Mouse (Mus musculus) intestine, embryonic 16.5 days (tissue): ENCODE measurements around the gene Akr1d1. TPM values are rescaled to one million over a fixed set of nuclear protein-coding genes. Genes with fewer than 3 reads are reported as not detected.
A peak's percentile ranks its signal among the peaks of the same experiment; 100 is the strongest.

Experiments
- ATAC-seq: fragments of 200-750 bp; cut with Nextera tagmentation; 2 replicates; pipeline ENCODE4 v1.8.0; 2017; ENCODE audit warnings: moderate TSS enrichment, moderate library complexity
- H3K27ac ChIP-seq: fragments of 300-500 bp; sonication (generic); 2 replicates; pipeline ENCODE4 v1.5.1; 2014; ENCODE audit warnings: mild to moderate bottlenecking, low read length
- H3K27me3 ChIP-seq: fragments of 300-500 bp; sonication (generic); replicated peaks from 2 replicates; pipeline ENCODE4 v1.6.1; 2014; ENCODE audit warnings: low read length, control low read depth, mixed read lengths; ENCODE audit not compliant: control insufficient read depth, insufficient read depth
- H3K36me3 ChIP-seq: fragments of 300-500 bp; sonication (generic); 2 replicates; pipeline ENCODE4 v1.6.1; 2014; ENCODE audit warnings: low read length, control low read depth; ENCODE audit not compliant: control insufficient read depth, insufficient read depth
- H3K4me1 ChIP-seq: fragments of 300-500 bp; sonication (generic); 2 replicates; pipeline ENCODE4 v1.6.1; 2014; ENCODE audit warnings: low read length, control low read depth, mixed read lengths; ENCODE audit not compliant: control insufficient read depth, insufficient read depth
- H3K4me2 ChIP-seq: fragments of 300-500 bp; sonication (generic); 2 replicates; pipeline ENCODE4 v1.6.1; 2014; ENCODE audit warnings: low read depth, low read length, control low read depth
- H3K4me3 ChIP-seq: fragments of 300-500 bp; sonication (generic); 2 replicates; pipeline ENCODE4 v1.5.1; 2014; ENCODE audit warnings: mild to moderate bottlenecking, low read length
- H3K9ac ChIP-seq: fragments of 300-500 bp; sonication (generic); 2 replicates; pipeline ENCODE4 v1.6.1; 2014; ENCODE audit warnings: low read depth, low read length
- H3K9me3 ChIP-seq: fragments of 300-500 bp; sonication (generic); 2 replicates; pipeline ENCODE4 v1.6.1; 2016; ENCODE audit warnings: low read length, control low read depth; ENCODE audit not compliant: control insufficient read depth
- WGBS: fragments of 180-500 bp; shearing (Covaris S2); extraction: QIAGEN DNeasy Blood & Tissue Kit; methylation state at CpG from one replicate; pipeline ENCODE4 v1.1.7; 2014; 5-methylcytosine and 5-hydroxymethylcytosine counted together
- polyA plus RNA-seq: library from polyadenylated mRNA; unstranded; fragments of >200 nt; fragmentation: Nextera tagmentation; extraction: Ambion mirVana; gene quantifications from 2 replicates; pipeline ENCODE4 v1.2.1, GENCODE M21; 2015

Gene Akr1d1
- polyA plus RNA-seq: 0.45 and 0.54 TPM in 2 replicates

GRCm38 (mm10) chr6:37529940-37530339 is at the start of gene Akr1d1:
Gene Akr1d1 (plus strand): TSS chr6:37530173.
- Histone ChIP-seq H3K27me3 (no peaks in the 10 kb centered on the region), H3K4me2 (no peak within 1 kb of the TSS), H3K4me3 (no peak within 1 kb of the TSS), H3K4me1 (no peaks in the 10 kb centered on the region), H3K9me3 (no peaks in the 10 kb centered on the region), H3K36me3 (no peaks in the 10 kb centered on the region), H3K9ac (no peak within 1 kb of the TSS), H3K27ac (no peak within 1 kb of the TSS)
- ATAC-seq: no peak
- WGBS: 92% methylated on average over 4 of the region's 4 CpGs

DNA sequence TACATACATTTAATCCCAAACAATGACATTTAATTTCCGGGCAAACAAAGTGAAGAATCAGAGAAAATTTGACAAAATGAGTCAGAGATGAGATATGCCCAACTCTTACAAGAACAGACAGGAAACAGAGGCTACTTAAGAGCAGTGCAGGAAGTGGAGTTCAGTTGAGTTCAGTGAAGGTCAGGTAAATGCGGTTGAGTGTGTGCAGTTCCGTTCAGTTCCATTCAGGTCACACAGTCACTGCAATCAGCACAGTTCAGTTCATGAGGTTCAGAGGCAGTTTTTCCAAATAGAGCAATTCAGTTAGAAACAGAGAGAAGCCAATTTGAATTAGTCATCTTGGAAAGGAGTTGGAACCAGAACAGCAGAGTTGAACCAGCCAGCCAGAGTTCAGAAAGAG is 48.8 kb upstream of the Akr1d1 start:
- ATAC-seq: no peak
- Histone ChIP-seq H3K4me1 (no peaks in the 10 kb centered on the region), H3K27ac (no peak overlapping the region), H3K4me2 (no peak overlapping the region), H3K27me3 (no peaks in the 10 kb centered on the region), H3K36me3 (no peaks in the 10 kb centered on the region), H3K4me3 (no peak overlapping the region), H3K9me3 (no peaks in the 10 kb centered on the region), H3K9ac (no peak overlapping the region)
- 80% methylated on average over 3 of the region's 3 CpGs for whole genome bisulfite sequencing

- no peaks in the 10 kb centered on the region for H3K27me3 ChIP-seq
- no peak overlapping the region for H3K4me3 ChIP-seq
- ATAC-seq: no peak
- H3K27ac ChIP-seq: no peak overlapping the region
- no peak overlapping the region for H3K9ac ChIP-seq
- H3K9me3 ChIP-seq: no peaks in the 10 kb centered on the region
- WGBS: 36% methylated on average over 5 of the region's 5 CpGs
- no peaks in the 10 kb centered on the region for H3K4me1 ChIP-seq
- no peaks in the 10 kb centered on the region for H3K36me3 ChIP-seq
- H3K4me2 ChIP-seq: no peak overlapping the region
These were observed 46.7 kb upstream of the Akr1d1 start for GRCm38 (mm10) chr6:37483262-37483661.

- Histone ChIP-seq H3K9me3 (no peaks in the 10 kb centered on the region), H3K4me1 (no peaks in the 10 kb centered on the region), H3K4me2 (no peak overlapping the region), H3K9ac (no peak overlapping the region), H3K27ac (no peak overlapping the region), H3K4me3 (no peak overlapping the region), H3K27me3 (no peaks in the 10 kb centered on the region), H3K36me3 (no peaks in the 10 kb centered on the region)
- ATAC-seq: no peak
- WGBS: 58% methylated on average over 1 of the region's 1 CpGs
These were observed 45.3 kb upstream of the Akr1d1 start for GRCm38 (mm10) chr6:37484588-37485070.

DNA sequence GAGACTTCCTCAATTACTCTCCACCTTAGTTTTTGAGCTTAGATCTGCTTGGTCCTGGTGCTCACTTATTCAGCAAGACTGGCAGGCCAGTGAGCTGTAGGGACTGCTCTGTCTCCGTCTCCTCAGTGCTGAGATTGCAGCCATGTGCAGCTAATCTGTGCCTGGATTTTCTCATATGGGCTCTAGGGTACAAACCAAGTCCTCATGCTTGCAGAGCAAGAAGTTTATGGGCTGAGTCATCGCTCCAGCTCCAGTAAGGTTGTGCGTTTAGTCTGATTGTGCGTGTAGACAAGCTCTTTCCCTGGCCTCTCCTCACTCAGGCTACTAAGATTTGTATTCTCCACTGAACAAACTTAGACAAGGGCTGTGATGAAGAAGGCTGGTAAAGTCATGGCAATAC is 43.5 kb upstream of the Akr1d1 start:
- Histone ChIP-seq H3K4me3 (no peak overlapping the region), H3K27ac (no peak overlapping the region), H3K27me3 (no peaks in the 10 kb centered on the region), H3K36me3 (no peaks in the 10 kb centered on the region), H3K4me2 (no peak overlapping the region), H3K4me1 (no peaks in the 10 kb centered on the region), H3K9ac (no peak overlapping the region), H3K9me3 (no peaks in the 10 kb centered on the region)
- no peak for ATAC-seq
- WGBS: 47% methylated on average over 4 of the region's 4 CpGs

DNA sequence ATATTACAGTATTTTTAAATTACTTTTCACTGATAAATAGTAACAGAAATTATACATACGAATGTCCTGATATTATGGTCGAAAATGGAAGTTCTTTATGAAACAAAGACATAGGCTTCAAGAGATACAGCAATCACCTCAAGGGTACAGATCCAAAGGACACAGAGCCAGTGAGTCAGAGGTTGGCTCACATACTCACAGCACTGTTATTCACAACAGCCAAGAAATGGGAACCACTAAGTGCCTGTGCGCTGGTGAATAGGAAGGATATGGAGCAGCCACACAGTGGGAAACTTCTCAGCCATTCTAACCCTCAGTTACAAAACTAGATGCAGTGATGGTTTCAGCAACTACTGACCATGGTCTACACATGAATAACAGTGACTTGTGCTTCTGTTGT is 37.7 kb upstream of the Akr1d1 start:
- Histone ChIP-seq H3K36me3 (no peaks in the 10 kb centered on the region), H3K4me1 (no peaks in the 10 kb centered on the region), H3K4me3 (no peak overlapping the region), H3K27me3 (no peaks in the 10 kb centered on the region), H3K9me3 (no peaks in the 10 kb centered on the region), H3K4me2 (no peak overlapping the region), H3K27ac (no peak overlapping the region), H3K9ac (no peak overlapping the region)
- 90% methylated on average over 3 of the region's 3 CpGs for whole genome bisulfite sequencing
- no peak for ATAC-seq

GRCm38 (mm10) chr6:37494957-37495356 is 35.0 kb upstream of the Akr1d1 start:
- no peak overlapping the region for H3K4me2 ChIP-seq
- no peaks in the 10 kb centered on the region for H3K4me1 ChIP-seq
- 61% methylated on average over 1 of the region's 1 CpGs for WGBS
- no peak overlapping the region for H3K4me3 ChIP-seq
- H3K9me3 ChIP-seq: no peaks in the 10 kb centered on the region
- no peak overlapping the region for H3K9ac ChIP-seq
- H3K36me3 ChIP-seq: no peaks in the 10 kb centered on the region
- ATAC-seq: no peak
- no peak overlapping the region for H3K27ac ChIP-seq
- no peaks in the 10 kb centered on the region for H3K27me3 ChIP-seq

DNA sequence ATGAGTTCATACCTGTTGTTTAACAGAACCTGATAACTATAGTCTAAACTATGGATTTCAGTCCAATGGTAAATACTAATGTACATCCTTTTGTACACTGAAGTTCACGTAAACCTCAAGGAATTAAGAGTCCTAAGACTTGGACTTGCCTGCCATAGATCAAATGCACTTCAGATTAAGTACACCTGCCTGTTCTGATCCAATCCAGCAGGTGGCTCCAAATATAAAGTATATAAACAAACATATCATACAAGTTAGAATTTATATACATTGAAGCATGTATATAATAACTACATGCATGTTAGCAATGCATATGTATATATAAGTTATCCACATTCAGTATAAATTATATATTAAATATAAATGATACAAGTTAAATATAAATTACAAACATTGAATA is 33.1 kb upstream of the Akr1d1 start:
- Histone ChIP-seq H3K36me3 (no peaks in the 10 kb centered on the region), H3K27ac (no peak overlapping the region), H3K9me3 (no peaks in the 10 kb centered on the region), H3K4me1 (no peaks in the 10 kb centered on the region), H3K9ac (no peak overlapping the region), H3K4me2 (no peak overlapping the region), H3K27me3 (no peaks in the 10 kb centered on the region), H3K4me3 (no peak overlapping the region)
- no peak for ATAC-seq
- WGBS: 81% methylated on average over 1 of the region's 1 CpGs

GRCm38 (mm10) chr6:37505588-37505987 is 24.4 kb upstream of the Akr1d1 start:
- H3K9ac ChIP-seq: no peak overlapping the region
- 85% methylated on average over 2 of the region's 2 CpGs for WGBS
- H3K4me1 ChIP-seq: 0 out of 2 replicates have a peak, but pooled peaks cover 2% of the 10 kb centered on the region
- H3K36me3 ChIP-seq: no peaks in the 10 kb centered on the region
- H3K27me3 ChIP-seq: no peaks in the 10 kb centered on the region
- ATAC-seq: no peak
- no peak overlapping the region for H3K4me3 ChIP-seq
- H3K27ac ChIP-seq: no peak overlapping the region
- H3K9me3 ChIP-seq: no peaks in the 10 kb centered on the region
- no peak overlapping the region for H3K4me2 ChIP-seq

DNA sequence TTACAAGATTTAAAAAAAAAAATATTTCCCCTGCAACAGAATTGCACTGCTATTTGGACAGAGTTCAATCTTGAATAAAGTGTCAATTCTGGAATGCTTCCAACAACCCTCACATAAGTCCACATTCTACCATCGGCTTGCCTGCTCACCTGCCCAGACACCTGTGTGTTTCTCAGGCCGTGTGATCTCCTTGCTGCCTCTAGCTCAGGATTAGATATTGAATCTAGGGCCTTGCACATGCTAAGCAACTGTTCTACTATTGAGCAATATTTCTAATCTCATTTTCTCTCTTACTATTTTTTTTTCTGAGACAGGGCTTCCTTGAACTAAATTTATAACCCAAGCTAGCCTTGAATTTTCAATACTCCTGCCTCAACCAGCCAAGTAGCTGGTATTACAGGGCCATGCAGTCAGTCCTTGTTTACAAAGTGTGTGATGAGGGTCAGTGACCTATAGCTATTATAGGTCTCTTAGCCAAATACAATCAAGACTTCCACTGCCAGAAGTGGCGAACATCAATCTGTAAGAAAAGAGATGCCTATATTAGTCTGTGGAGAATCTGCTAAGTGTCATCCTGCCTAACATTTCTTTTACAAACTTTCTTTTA is 23.0 kb upstream of the Akr1d1 start:
- H3K4me3 ChIP-seq: no peak overlapping the region
- H3K9me3 ChIP-seq: no peaks in the 10 kb centered on the region
- peak; percentile 87 for ATAC-seq
- no peak overlapping the region for H3K9ac ChIP-seq
- no peak overlapping the region for H3K27ac ChIP-seq
- H3K4me1 ChIP-seq: 0 out of 2 replicates have a peak, but pooled peaks cover 2% of the 10 kb centered on the region
- no peaks in the 10 kb centered on the region for H3K27me3 ChIP-seq
- 40% methylated on average over 3 of the region's 3 CpGs for WGBS
- no peaks in the 10 kb centered on the region for H3K36me3 ChIP-seq
- no peak overlapping the region for H3K4me2 ChIP-seq
